Mouse (Mus musculus): ENCODE results near the gene Abcd3. TPM values are rescaled to one million over a fixed set of nuclear protein-coding genes. Genes with fewer than 3 reads are reported as not detected.
"Not testable (repeated sequence)": the region's sequence is repeated elsewhere in the genome, so short reads cannot be mapped to it uniquely, and the experiment has no call there.

Abcd3 gene
- polyA plus RNA-seq, 1 experiment from 2014 or later: 58.1 TPM

DNA sequence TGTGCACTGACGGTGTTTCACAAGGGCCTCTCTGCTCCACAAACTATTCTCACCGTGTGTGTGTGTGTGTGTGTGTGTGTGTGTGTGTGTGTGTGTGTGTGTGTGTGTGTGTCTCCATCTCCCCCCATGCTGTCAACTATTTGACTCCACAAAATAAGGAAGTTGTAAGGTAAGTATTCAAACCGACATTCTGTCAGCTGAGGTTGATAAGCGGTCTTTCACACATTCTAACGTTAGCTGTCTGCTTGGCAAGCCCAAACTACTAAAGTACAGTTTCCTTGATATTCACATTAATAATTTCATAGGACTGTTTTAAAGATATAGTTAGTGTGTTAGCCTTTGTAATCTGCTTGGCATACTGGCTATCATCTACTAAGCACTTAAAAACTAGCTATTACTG is 48.3 kb downstream of the Abcd3 start:
- WGBS: 92% methylated on average over 5 of the region's 5 CpGs
- Histone ChIP-seq H3K27ac (no peak overlapping the region), H3K36me3 (peaks cover 74% of the 10 kb centered on the region), H3K4me2 (no peak overlapping the region), H3K4me1 (replicated peaks) (no peaks in the 10 kb centered on the region), H3K9ac (replicated peaks) (no peak overlapping the region), H3K4me3 (replicated peaks) (no peak overlapping the region), H3K27me3 (no peaks in the 10 kb centered on the region), H3K9me3 (no peaks in the 10 kb centered on the region)
- ATAC-seq (ENCODE audit: insufficient number of reproducible peaks, insufficient read depth, low FRiP score, low TSS enrichment, low read depth): no peak

DNA sequence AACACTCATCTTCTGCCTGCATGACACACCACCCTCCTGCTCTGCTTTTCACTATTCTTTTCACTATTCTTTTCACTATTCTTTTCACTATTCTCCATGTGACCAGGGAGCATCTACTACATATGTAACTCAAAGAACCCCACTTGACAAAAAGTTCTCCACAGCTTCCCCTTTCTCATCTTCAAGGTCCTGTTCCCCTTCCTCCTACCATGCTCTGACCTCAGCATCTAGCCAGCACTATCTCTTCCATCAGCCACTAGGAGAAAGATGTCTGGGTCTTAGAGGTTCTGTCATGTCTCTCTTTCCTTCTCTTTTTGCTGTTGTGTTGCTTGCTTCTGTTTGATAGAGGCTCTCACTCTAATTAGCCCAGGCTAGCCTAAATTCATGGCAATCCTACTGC is 49.1 kb downstream of the Abcd3 start:
- no peaks in the 10 kb centered on the region for H3K27me3 ChIP-seq
- no peaks in the 10 kb centered on the region for H3K9me3 ChIP-seq
- no peak overlapping the region for H3K9ac ChIP-seq (replicated peaks)
- no peak for ATAC-seq (ENCODE audit: insufficient number of reproducible peaks, insufficient read depth, low FRiP score, low TSS enrichment, low read depth)
- no peak overlapping the region for H3K4me3 ChIP-seq (replicated peaks)
- peaks cover 71% of the 10 kb centered on the region for H3K36me3 ChIP-seq
- H3K4me2 ChIP-seq: no peak overlapping the region
- H3K27ac ChIP-seq: no peak overlapping the region
- no peaks in the 10 kb centered on the region for H3K4me1 ChIP-seq (replicated peaks)

DNA sequence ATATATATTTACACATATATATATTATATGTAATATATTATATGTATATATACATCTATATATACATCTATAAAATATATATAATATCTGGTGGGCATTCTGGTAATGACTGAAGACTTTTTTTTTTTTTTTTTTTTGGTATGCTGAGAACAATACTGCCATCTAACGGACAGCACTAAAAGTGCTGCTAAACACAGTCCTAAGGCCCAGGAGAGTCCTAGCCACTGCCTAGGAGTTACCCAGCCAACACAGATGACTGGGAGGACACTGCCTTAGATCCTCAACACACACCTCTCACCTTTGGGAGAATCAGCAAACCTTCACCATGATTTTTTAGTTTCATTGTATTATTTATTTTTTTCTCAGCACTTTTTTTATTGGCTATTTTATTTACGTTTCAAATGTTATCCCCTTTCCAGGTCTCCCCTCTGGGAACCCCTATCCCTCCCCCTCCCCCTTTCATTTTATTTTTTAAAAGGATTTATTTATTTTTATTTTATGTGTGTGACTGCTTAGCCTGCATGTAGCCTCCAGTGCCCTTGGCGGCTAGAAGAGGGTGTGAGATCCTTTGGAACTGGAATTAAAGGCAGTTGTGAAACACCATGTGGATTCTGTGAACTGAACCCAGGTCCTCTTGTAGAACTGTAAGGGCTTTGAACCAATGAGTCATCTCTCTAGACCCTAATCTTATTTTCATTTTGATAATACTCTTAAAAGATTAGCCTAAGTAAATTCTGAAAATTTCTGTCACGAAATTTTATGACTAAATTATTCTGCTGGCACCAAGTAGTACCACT is 52.8 kb downstream of the Abcd3 start:
- no peak for ATAC-seq (ENCODE audit: insufficient number of reproducible peaks, insufficient read depth, low FRiP score, low TSS enrichment, low read depth)
- Histone ChIP-seq H3K9me3 (no peaks in the 10 kb centered on the region), H3K4me2 (no peak overlapping the region), H3K36me3 (peaks cover 55% of the 10 kb centered on the region), H3K4me1 (replicated peaks) (no peaks in the 10 kb centered on the region), H3K4me3 (replicated peaks) (no peak overlapping the region), H3K27ac (no peak overlapping the region), H3K9ac (replicated peaks) (no peak overlapping the region), H3K27me3 (no peaks in the 10 kb centered on the region)
- 62% methylated on average over 4 of the region's 4 CpGs for WGBS

DNA sequence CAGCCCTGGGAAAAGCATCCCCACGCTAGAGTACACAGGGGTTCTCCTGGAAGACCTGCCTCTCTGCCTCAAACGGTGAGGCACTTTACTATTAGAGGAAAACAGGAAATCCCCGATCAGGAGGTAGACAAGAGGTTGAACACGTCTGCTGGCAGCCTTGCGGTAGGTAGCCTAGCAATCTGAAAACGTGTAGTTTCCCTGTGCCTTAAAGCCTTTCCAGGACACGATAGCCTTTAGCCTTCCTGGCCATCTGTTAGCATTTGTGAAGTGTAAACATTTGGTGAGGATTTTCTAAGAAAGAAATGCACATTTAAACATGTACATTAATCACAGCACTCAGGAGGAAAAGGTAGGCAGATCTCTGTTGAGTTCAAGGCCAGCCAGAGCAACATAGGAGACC is 56.7 kb downstream of the Abcd3 start:
- Histone ChIP-seq H3K4me1 (replicated peaks) (no peaks in the 10 kb centered on the region), H3K9me3 (no peaks in the 10 kb centered on the region), H3K27ac (no peak overlapping the region), H3K4me3 (replicated peaks) (no peak overlapping the region), H3K4me2 (no peak overlapping the region), H3K27me3 (no peaks in the 10 kb centered on the region), H3K9ac (replicated peaks) (no peak overlapping the region), H3K36me3 (peaks cover 24% of the 10 kb centered on the region; the same call in 1 of the 2 replicates)
- WGBS: 52% methylated on average over 7 of the region's 7 CpGs
- no peak for ATAC-seq (ENCODE audit: insufficient number of reproducible peaks, insufficient read depth, low FRiP score, low TSS enrichment, low read depth)

DNA sequence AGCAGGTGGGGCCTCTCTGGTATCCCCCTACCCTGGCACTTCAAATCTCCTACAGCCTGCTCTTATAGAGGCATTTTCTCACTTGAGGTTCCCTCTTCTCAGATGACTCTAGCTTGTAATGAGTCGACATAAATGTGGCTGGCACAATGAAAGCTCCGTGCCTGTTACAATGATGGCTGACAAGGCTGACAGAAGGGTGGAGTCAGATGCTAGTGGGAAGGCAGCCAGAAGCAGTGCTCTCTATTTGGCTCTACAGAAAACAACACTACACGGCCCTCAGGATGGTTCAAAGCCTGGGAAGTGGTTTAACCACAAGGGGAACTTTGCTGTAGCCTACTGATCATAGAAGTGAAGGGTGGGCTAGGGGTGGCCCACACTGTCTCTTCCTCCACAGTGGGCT is 60.0 kb downstream of the Abcd3 start:
- Histone ChIP-seq H3K36me3 (peaks cover 14% of the 10 kb centered on the region; the same call in 1 of the 2 replicates), H3K27me3 (no peaks in the 10 kb centered on the region), H3K4me2 (no peak overlapping the region), H3K4me3 (replicated peaks) (no peak overlapping the region), H3K9ac (replicated peaks) (no peak overlapping the region), H3K4me1 (replicated peaks) (no peaks in the 10 kb centered on the region), H3K27ac (no peak overlapping the region), H3K9me3 (no peaks in the 10 kb centered on the region)
- 74% methylated on average over 3 of the region's 3 CpGs for WGBS
- ATAC-seq (ENCODE audit: insufficient number of reproducible peaks, insufficient read depth, low FRiP score, low TSS enrichment, low read depth): no peak

GRCm38 (mm10) chr3:121754319-121755090 is 60.6 kb downstream of the Abcd3 start:
- H3K36me3 ChIP-seq: peaks cover 12% of the 10 kb centered on the region; the same call in 1 of the 2 replicates
- H3K9me3 ChIP-seq; ATAC-seq (ENCODE audit: insufficient number of reproducible peaks, insufficient read depth, low FRiP score, low TSS enrichment, low read depth); H3K27ac ChIP-seq; H3K4me2 ChIP-seq; H3K27me3 ChIP-seq; H3K4me3 ChIP-seq (replicated peaks); H3K4me1 ChIP-seq (replicated peaks); H3K9ac ChIP-seq (replicated peaks): not testable (repeated sequence)
- 85% methylated on average over 10 of the region's 10 CpGs for WGBS

DNA sequence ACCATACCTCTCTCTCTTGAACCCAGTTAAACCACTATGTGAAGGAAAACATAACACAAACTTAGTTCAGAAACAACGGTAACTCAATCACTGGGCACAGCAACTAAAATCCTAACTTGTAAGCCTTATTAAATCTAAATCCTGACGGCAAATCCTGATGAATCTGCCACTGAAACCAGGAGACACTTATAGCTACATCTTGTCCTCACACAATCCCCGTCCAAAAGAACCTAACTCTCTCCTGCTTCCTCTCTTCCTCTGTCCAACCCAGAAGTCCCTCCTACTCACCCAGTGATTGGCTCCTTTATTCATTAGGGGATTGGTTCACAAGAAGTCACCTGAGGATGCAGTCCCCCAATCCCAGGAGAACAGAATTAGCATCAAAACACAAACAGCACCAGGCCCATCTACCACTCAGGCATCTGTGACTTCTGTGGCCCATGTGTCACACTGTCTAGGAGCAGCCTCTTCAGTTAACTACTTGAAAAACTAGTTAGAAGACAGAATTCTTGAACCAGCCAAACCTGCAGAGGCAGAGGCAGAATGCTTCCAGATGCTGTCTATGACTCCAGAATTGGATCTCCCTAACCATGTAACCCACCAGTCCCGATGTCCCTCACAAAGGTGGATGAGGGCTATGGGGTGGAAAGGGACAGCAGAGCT is 73.8 kb downstream of the Abcd3 start:
- not testable (repeated sequence) for ATAC-seq (ENCODE audit: insufficient number of reproducible peaks, insufficient read depth, low FRiP score, low TSS enrichment, low read depth)
- WGBS: 89% methylated on average over 4 of the region's 4 CpGs

GRCm38 (mm10) chr3:121739489-121740213 is 75.5 kb downstream of the Abcd3 start:
- Histone ChIP-seq H3K27ac (no peak overlapping the region), H3K36me3 (no peaks in the 10 kb centered on the region), H3K4me1 (replicated peaks) (peaks cover 13% of the 10 kb centered on the region; the same call in 1 of the 2 replicates), H3K9me3 (peaks cover 7% of the 10 kb centered on the region; the same call in 1 of the 2 replicates), H3K27me3 (no peaks in the 10 kb centered on the region), H3K4me2 (no peak overlapping the region), H3K4me3 (replicated peaks) (no peak overlapping the region), H3K9ac (replicated peaks) (no peak overlapping the region; the same call in 1 of the 2 replicates)
- WGBS: 22% methylated on average over 17 of the region's 17 CpGs
- ATAC-seq (ENCODE audit: insufficient number of reproducible peaks, insufficient read depth, low FRiP score, low TSS enrichment, low read depth): no peak

More for the DNA sequence above, 73.8 kb downstream of the Abcd3 start:
- not testable (repeated sequence) for H3K27me3 ChIP-seq; H3K4me1 ChIP-seq (replicated peaks); H3K4me3 ChIP-seq (replicated peaks); H3K27ac ChIP-seq; H3K4me2 ChIP-seq; H3K36me3 ChIP-seq; H3K9ac ChIP-seq (replicated peaks)
- peaks cover 13% of the 10 kb centered on the region for H3K9me3 ChIP-seq

DNA sequence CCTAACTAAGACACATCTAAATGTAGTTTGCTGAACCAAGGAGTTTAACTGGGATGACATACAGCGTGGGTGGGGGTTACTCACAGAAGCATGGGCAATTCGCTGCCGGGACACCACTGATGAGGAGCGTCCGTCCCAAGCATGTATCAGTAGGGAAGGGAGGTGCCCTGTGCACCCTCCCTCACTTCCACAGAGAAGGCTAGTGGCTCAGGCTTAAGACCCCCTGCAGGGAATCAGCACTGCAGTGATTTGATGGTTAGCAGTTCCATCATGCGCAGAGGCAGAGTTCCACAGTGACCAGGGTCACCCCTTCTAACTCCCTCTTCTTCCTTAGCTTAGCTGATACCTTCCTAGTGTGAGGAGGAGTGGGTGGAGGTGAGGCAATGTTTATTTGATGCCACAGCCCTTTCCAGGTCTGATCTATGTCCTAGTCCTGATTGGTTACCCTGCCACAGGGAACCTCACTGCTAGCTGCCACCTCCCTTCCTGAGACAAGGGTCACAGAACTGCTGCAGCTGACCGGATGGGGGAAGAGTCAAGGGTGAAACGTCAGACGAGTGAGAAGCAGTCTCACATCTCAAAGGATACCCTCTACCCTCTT is 76.3 kb downstream of the Abcd3 start:
- WGBS: 64% methylated on average over 9 of the region's 9 CpGs
- Histone ChIP-seq H3K27ac (no peak overlapping the region), H3K36me3 (0 out of 2 replicates have a peak, but pooled peaks cover 6% of the 10 kb centered on the region), H3K4me3 (replicated peaks) (no peak overlapping the region), H3K4me1 (replicated peaks) (peaks cover 13% of the 10 kb centered on the region; the same call in 1 of the 2 replicates), H3K9me3 (no peaks in the 10 kb centered on the region), H3K4me2 (no peak overlapping the region), H3K27me3 (no peaks in the 10 kb centered on the region), H3K9ac (replicated peaks) (no peak overlapping the region)
- ATAC-seq (ENCODE audit: insufficient number of reproducible peaks, insufficient read depth, low FRiP score, low TSS enrichment, low read depth): no peak

DNA sequence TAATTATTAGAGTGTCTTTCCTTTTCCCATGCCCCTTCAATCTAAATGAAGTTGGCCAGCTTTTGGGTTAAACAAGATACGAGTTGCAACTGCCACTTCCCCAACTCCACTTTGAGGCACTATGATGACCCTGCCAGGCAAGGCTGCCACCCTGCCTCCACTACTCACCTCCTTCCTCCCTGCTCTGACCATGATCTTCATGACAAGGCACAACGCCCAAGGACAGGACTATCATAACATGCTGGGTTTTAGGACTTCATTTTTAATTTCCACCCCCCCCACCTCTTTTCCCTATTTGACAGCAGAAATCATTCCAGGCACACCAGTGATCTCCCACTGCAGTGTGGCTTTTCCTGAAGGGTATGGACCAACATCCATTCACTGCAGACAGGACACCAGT is 77.2 kb downstream of the Abcd3 start:
- H3K9me3 ChIP-seq: no peaks in the 10 kb centered on the region
- no peak overlapping the region for H3K4me2 ChIP-seq
- no peaks in the 10 kb centered on the region for H3K27me3 ChIP-seq
- no peak overlapping the region for H3K9ac ChIP-seq (replicated peaks)
- no peak overlapping the region for H3K27ac ChIP-seq
- H3K4me3 ChIP-seq (replicated peaks): no peak overlapping the region
- H3K36me3 ChIP-seq: 0 out of 2 replicates have a peak, but pooled peaks cover 10% of the 10 kb centered on the region
- 80% methylated on average over 2 of the region's 2 CpGs for WGBS
- ATAC-seq (ENCODE audit: insufficient number of reproducible peaks, insufficient read depth, low FRiP score, low TSS enrichment, low read depth): no peak
- peaks cover 13% of the 10 kb centered on the region; the same call in 1 of the 2 replicates for H3K4me1 ChIP-seq (replicated peaks)
